Mouse (Mus musculus) hindbrain, embryonic 11.5 days (tissue): Measurements from ENCODE around the gene Dcst2. TPM values are rescaled to one million over a fixed set of nuclear protein-coding genes. Genes with fewer than 3 reads are reported as not detected.

Experiments used
- ATAC-seq: fragments of 200-750 bp; cut with Nextera tagmentation; 2 replicates; pipeline ENCODE4 v1.8.0; 2017; ENCODE audit warnings: mild to moderate bottlenecking, moderate TSS enrichment, moderate library complexity; ENCODE audit not compliant: low FRiP score
- DNase-seq: peaks from one replicate; pipeline ENCODE4 v3.0.0-alpha.2; 2015; ENCODE audit warnings: low spot score
- H3K27ac ChIP-seq: fragments of 300-500 bp; sonication (generic); 2 replicates; pipeline ENCODE4 v1.5.1; 2014; ENCODE audit warnings: mild to moderate bottlenecking, low read depth, low read length
- H3K27me3 ChIP-seq: fragments of 300-500 bp; sonication (generic); 2 replicates; pipeline ENCODE4 v1.6.1; 2014; ENCODE audit warnings: mild to moderate bottlenecking, low read length, moderate library complexity, mixed read lengths; ENCODE audit not compliant: control insufficient read depth, insufficient read depth
- H3K36me3 ChIP-seq: fragments of 300-500 bp; sonication (generic); 2 replicates; pipeline ENCODE4 v1.6.1; 2014; ENCODE audit warnings: mild to moderate bottlenecking, low read length, moderate library complexity, mixed read lengths; ENCODE audit not compliant: control insufficient read depth, insufficient read depth
- H3K4me1 ChIP-seq: fragments of 300-500 bp; sonication (generic); replicated peaks from 2 replicates; pipeline ENCODE4 v1.6.1; 2014; ENCODE audit warnings: low read length, mixed read lengths; ENCODE audit not compliant: control insufficient read depth, insufficient read depth
- H3K4me2 ChIP-seq: fragments of 300-500 bp; sonication (generic); replicated peaks from 2 replicates; pipeline ENCODE4 v1.6.1; 2014; ENCODE audit warnings: mild to moderate bottlenecking, low read depth, low read length
- H3K4me3 ChIP-seq: fragments of 300-500 bp; sonication (generic); 2 replicates; pipeline ENCODE4 v1.5.1; 2014; ENCODE audit warnings: low read depth, low read length
- H3K9ac ChIP-seq: fragments of 300-500 bp; sonication (generic); 2 replicates; pipeline ENCODE4 v1.6.1; 2014; ENCODE audit warnings: low read depth, low read length
- H3K9me3 ChIP-seq: fragments of 300-500 bp; sonication (generic); 2 replicates; pipeline ENCODE4 v1.6.1; 2016; ENCODE audit warnings: low read length; ENCODE audit not compliant: control insufficient read depth
- WGBS: fragments of 180-500 bp; shearing (Covaris S2); extraction: QIAGEN DNeasy Blood & Tissue Kit; methylation state at CpG from one replicate; pipeline ENCODE4 v1.1.7; 2014; 5-methylcytosine and 5-hydroxymethylcytosine counted together
- polyA plus RNA-seq: library from polyadenylated mRNA; unstranded; fragments of >200 nt; fragmentation: Nextera tagmentation; extraction: Ambion mirVana; gene quantifications from 2 replicates; pipeline ENCODE4 v1.2.1, GENCODE M21; 2014

The Dcst2 gene
- polyA plus RNA-seq, 1 experiment from 2014 or later, result 0.14 TPM

DNA sequence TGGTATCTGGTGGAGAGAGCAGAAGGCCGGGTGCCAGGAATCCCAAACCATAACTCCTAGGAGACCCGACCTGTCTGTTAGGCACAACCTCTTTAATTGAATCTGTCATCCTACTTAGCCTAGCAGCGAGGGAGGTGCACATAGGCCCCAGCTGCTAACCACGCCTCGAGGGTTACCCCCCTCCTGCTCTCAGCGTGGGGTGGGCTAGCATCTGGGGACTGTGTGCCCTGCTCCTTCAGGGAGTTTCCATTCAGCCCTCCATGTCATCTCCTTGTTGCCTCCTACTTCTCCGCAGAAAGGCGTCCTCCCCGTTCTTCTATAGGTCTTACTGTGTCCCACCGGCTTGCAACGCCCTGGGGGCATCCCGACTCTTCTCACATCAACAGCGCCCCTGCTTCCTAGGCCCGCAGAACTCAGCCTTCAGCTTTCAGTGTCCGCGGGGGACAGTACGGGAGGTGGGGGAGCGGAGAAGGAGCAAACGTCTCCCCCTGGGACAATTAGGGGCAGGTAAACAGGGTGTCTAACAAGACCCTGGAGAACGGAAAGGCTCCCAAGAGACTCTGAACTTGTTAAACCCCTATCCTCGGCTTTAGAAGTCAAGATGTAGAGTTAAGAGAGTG, 42.7 kb upstream of the Dcst2 start:
- 7% methylated on average over 21 of the region's 21 CpGs for WGBS
- ATAC-seq, result no peak
- Histone ChIP-seq H3K27me3 (peaks cover 46% of the 10 kb centered on the region), H3K36me3 (no peaks in the 10 kb centered on the region), H3K4me2 (peak overlapping the region; percentile 60), H3K9ac (no peak overlapping the region; the same call in 1 of the 2 replicates), H3K9me3 (no peaks in the 10 kb centered on the region), H3K4me1 (peaks cover 31% of the 10 kb centered on the region), H3K27ac (no peak overlapping the region), H3K4me3 (peak overlapping the region; percentile 40)
- peak; percentile 48 for DNase-seq

DNA sequence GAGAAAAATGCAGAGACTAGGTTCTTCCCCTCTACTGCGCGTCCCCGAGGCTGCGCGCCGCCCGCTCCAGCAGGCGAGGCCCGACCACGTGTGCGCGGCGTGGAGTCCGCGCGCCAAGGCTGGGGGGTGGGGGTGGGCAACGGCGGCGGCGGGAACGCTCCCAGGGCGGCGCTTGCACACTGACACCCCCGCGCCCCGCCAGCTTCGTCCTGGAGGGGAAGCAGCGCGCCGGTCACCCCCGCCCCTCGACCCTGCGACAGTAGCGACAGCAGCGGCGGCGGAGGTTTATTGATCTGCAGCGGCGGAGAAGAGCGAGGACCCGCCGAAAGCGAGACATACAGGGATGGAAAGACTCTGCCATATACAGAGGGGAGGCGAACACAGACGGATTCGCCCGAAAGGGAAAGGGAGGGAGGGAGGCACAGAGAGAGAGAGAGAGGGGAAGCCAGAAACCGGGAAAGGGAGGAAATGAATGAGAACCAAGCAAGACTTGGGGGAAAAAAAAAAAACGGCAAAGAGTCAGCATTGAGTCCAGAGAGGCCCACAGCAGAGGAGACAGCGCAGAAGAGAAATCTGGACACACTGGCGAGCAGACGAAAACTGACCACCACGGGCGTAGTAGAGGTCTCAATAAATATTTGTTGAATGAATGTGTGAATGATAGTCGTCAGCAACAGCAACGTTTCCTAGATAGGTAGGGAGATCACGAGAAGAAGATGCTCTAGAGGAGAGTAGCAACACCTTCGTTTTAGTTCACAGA, 42.0 kb upstream of the Dcst2 start:
- DNase-seq (peak; percentile 62), ATAC-seq (no peak)
- Histone ChIP-seq H3K27me3 (peaks cover 46% of the 10 kb centered on the region), H3K4me1 (peaks cover 31% of the 10 kb centered on the region), H3K4me2 (peak overlapping the region; percentile 60), H3K36me3 (no peaks in the 10 kb centered on the region), H3K9ac (no peak overlapping the region; the same call in 1 of the 2 replicates), H3K4me3 (peak overlapping the region; percentile 40), H3K9me3 (no peaks in the 10 kb centered on the region), H3K27ac (peak overlapping the region; percentile 25; the same call in 1 of the 2 replicates)
- WGBS, result 5% methylated on average over 56 of the region's 58 CpGs

DNA sequence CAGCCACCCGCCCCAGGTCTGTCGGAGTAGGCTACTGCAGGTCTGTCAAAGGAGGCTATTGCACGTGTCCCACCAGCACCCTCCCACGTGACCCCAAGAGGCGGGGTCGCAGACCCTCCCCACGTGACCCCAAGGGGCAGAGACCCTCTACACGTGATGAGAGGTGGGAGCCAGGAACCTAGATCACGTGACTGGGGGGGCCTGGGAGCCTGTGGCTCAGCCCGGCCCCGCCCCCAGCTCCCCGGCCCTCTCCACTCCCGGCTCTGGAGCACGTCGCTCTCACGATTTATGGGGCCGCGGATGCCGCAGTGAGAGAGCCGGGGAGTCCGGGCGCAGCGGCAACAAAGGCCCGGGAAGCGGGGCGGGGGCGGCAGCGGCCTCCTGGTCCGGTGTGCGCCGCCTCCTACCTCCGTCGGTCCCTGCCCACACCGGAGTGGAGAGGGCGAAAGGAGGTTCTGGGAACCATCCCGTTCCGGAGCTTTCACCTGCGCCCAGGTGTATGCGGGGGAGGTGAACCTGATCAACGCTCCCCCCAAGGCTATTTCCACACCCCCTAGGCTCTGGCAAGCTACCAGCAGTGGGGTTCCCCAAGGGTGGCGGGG, 41.1 kb upstream of the Dcst2 start:
- H3K4me1 ChIP-seq, result peaks cover 25% of the 10 kb centered on the region
- peak; percentile 17 for ATAC-seq
- WGBS, result under 1% methylated on average over 38 of the region's 41 CpGs

DNA sequence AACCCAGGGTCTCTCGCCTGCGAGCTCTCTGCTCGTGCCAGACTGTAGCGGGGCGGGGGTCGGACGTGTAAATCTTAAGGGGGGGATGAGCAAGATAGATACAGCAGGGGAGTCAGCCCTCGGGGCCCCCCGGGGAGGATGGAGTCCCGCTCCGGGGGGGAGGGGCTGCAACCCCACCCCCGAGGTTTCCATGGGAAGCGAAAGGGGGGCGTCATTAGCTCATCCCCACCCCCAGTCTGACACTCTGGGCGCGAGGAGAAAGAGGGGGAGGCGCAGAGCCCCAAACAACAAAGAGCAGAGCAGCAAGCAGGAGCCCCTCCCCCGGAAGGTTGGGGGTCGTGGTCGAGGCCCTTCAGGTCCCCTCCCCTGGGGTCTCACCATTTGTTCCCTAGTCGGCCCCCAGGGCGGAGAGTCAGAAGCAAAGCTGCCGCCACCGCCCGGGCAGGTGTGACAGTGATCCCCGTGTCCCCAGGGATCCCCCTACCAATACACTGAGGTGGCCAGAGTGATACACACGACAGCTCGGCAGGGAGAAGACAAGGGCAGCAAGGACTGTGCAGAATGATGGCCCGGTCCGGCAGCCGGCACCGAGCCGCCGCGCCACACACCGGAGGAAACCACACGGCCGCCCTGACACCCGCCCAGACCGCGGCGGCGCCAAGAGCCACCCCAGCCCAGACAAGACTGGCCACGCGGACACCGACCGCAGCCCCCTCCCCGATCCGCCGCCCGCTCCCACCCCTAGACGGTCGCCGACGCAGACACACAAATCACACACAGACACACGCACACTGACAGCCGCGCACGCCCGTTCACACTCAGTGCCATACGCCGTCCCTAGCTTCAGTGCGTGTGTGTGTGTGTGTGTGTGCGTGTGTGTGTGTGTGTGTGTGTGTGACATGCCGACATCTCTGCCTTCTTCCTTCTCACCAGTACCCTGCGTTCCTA, 40.3 kb upstream of the Dcst2 start:
- Histone ChIP-seq H3K4me1 (peaks cover 21% of the 10 kb centered on the region), H3K9ac (peak overlapping the region; percentile 60), H3K27ac (peak overlapping the region; percentile 86), H3K9me3 (no peaks in the 10 kb centered on the region), H3K36me3 (no peaks in the 10 kb centered on the region), H3K27me3 (peaks cover 39% of the 10 kb centered on the region), H3K4me3 (peak overlapping the region; percentile 40), H3K4me2 (peak overlapping the region; percentile 60)
- peak; percentile 62 for DNase-seq
- 2% methylated on average over 45 of the region's 66 CpGs for WGBS
- ATAC-seq, result peak; percentile 36; the same call in 1 of the 2 replicates

More for the DNA sequence above, 41.1 kb upstream of the Dcst2 start:
- H3K9ac ChIP-seq, result peak overlapping the region; percentile 60
- peak; percentile 78 for DNase-seq
- peak overlapping the region; percentile 60 for H3K4me2 ChIP-seq
- no peaks in the 10 kb centered on the region for H3K36me3 ChIP-seq
- peak overlapping the region; percentile 40 for H3K4me3 ChIP-seq
- H3K27me3 ChIP-seq, result peaks cover 45% of the 10 kb centered on the region
- H3K27ac ChIP-seq, result peak overlapping the region; percentile 86
- H3K9me3 ChIP-seq, result no peaks in the 10 kb centered on the region

DNA sequence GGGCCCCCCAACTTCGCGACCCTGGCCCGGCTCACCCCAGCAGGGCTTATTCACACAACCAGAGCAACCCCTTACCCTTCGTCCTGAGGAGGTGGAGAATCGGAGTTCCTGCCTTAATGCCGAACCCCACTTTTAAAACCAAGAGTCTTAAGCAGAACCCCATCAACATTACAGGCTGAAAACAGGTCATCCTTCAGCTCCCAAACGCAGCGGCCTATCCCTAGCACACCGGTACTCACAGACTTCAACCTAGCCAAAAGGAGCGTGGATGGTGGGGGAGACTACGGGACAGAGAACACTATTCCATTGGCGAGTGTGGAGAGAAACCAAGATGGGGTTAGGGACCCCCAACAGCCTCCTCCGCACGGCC, 39.7 kb upstream of the Dcst2 start:
- Histone ChIP-seq H3K4me2 (peak overlapping the region; percentile 60), H3K4me1 (peaks cover 24% of the 10 kb centered on the region), H3K27me3 (peaks cover 39% of the 10 kb centered on the region), H3K9ac (peak overlapping the region; percentile 60; the same call in 1 of the 2 replicates), H3K9me3 (no peaks in the 10 kb centered on the region), H3K27ac (0 out of 2 replicates have a peak overlapping the region, but pooled peaks have one; percentile 0), H3K4me3 (peak overlapping the region; percentile 40), H3K36me3 (no peaks in the 10 kb centered on the region)
- peak; percentile 53 for DNase-seq
- WGBS, result 2% methylated on average over 14 of the region's 14 CpGs
- 0 out of 2 replicates have a peak, but pooled peaks have one; percentile 0 for ATAC-seq

DNA sequence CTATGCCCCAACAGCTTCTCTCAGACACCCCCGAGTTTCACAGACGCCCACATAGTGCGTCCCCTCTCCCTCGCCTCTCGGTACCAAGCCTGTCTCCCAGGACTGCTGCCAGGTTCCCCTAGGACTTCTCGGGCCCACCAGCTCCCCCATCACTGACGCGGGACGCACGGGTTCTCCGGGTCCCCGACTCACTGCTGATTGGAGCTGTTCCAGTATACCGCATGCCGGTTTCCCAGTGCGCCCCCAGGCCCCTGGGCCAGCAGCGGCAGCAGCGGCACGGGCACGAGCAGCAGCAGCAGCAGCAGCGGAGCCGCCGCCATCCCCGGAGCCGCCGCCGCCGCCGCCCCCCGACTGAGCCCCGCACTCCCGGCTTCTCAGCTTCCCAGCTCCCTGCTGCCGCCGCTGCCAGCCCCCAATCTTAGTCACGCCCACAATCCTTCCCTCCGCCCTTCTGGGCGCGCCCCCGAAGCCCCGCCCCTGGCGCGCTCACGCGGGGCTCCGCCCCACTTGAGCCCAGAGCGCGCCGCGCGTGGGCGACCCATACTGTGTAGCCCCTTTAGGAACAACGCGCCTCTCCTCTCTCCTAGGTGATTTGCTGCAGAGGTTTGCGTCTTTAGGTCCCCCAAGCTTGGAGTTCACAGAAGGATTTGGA, 39.1 kb upstream of the Dcst2 start, which contains the start of gene Efna3:
Gene Efna3, minus strand, starts transcription at position 452 of the 652 bp plus-strand sequence.
- Histone ChIP-seq H3K9ac (peak within 1 kb of the TSS; percentile 60), H3K4me2 (peak within 1 kb of the TSS; percentile 60), H3K4me3 (peak within 1 kb of the TSS; percentile 40), H3K36me3 (no peaks in the 10 kb centered on the region), H3K9me3 (no peaks in the 10 kb centered on the region), H3K27ac (peak within 1 kb of the TSS; percentile 86), H3K27me3 (peaks cover 37% of the 10 kb centered on the region), H3K4me1 (peaks cover 24% of the 10 kb centered on the region)
- under 1% methylated on average over 48 of the region's 53 CpGs for WGBS
- DNase-seq (peak; percentile 88), ATAC-seq (peak; percentile 14; the same call in 1 of the 2 replicates)

DNA sequence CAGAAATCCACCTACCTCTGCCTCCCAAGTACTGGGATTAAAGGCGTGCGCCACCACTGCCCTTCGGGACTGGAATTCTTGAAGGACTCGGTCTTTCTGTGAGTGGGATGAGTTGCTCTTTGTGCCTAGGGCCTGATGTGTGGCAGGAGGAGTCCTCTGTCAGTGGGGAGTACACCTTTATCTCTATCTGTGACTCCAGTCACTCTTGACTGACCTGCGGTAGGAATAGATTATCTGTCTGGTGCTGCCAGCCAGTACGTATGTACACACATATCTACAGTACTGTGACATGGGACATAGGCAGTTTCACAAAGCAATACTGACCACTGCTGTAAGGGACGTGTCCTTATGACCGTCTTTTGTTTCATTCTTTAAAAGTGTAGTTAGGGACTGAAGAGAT, 35.9 kb upstream of the Dcst2 start:
- Histone ChIP-seq H3K36me3 (no peaks in the 10 kb centered on the region), H3K4me1 (peaks cover 12% of the 10 kb centered on the region), H3K9ac (no peak overlapping the region), H3K9me3 (no peaks in the 10 kb centered on the region), H3K27me3 (peaks cover 7% of the 10 kb centered on the region), H3K27ac (no peak overlapping the region), H3K4me2 (no peak overlapping the region), H3K4me3 (no peak overlapping the region)
- ATAC-seq (no peak), DNase-seq (no peak)
- WGBS, result 92% methylated on average over 8 of the region's 8 CpGs
